Comparison of ENCODE assay signal across 16 mouse cellular contexts in genomic region chr19:46399886-46400285, GRCm38 (mm10). TPM values are rescaled to one million over a fixed set of nuclear protein-coding genes. Genes with fewer than 3 reads are reported as not detected.
DNase-seq lines count a peak whose midpoint lies in the region; ATAC-seq and TF ChIP-seq lines count a peak whose summit lies in the region.
"Had no signal": no experiment of that assay in that cellular context is flagged by ENCODE, and none has a peak within 500 bp of the region (broad histone marks: within the 10 kb centered on the region; RNA-seq: fewer than 3 reads in every experiment).

No protein-coding gene starts in this region.

- no peak for TF ChIP-seq CTCF in kidney, postnatal 0 days (IDR thresholded peaks at IDR 0.05; ENCODE audit: low read depth)
- no peak for TF ChIP-seq CTCF in lung, postnatal 0 days (IDR thresholded peaks at IDR 0.05)
- TF ChIP-seq CTCF in left cerebral cortex, adult 2 months (IDR thresholded peaks at IDR 0.05) = no peak

- H3K27me3 ChIP-seq in embryonic facial prominence, embryonic 15.5 days = no peaks in the 10 kb centered on the region
- no peaks in the 10 kb centered on the region for H3K27me3 ChIP-seq in kidney, postnatal 0 days (ENCODE audit: insufficient read depth, low read length)
- H3K27me3 ChIP-seq in lung, postnatal 0 days (replicated peaks; ENCODE audit: insufficient read depth, low read length) = no peaks in the 10 kb centered on the region
- H3K27me3 ChIP-seq: forebrain, embryonic 12.5 days; liver, embryonic 12.5 days; midbrain, embryonic 15.5 days had no signal

- ATAC-seq in embryonic facial prominence, embryonic 15.5 days (ENCODE audit: insufficient number of reproducible peaks, low FRiP score, low TSS enrichment, low read depth) = no peak
- no peak for ATAC-seq in kidney, postnatal 0 days (replicated peaks; ENCODE audit: low FRiP score, low read depth)
- no peak for ATAC-seq in lung, postnatal 0 days
- ATAC-seq: inflammation-experienced regulatory T-cells, adult 6 months; liver, embryonic 12.5 days; midbrain, embryonic 15.5 days had no signal

- 0 out of 2 replicates have a peak overlapping the region, but pooled peaks have one; percentile 39 for H3K27ac ChIP-seq in embryonic facial prominence, embryonic 15.5 days (replicated peaks)
- H3K27ac ChIP-seq in kidney, postnatal 0 days = no peak overlapping the region
- H3K27ac ChIP-seq in lung, postnatal 0 days (ENCODE audit: low read length) = no peak overlapping the region
- H3K27ac ChIP-seq in left cerebral cortex, adult 2 months = no peak overlapping the region
- H3K27ac ChIP-seq: forebrain, embryonic 12.5 days; layer of hippocampus, adult 2 months; liver, embryonic 12.5 days; macrophage; midbrain, embryonic 15.5 days had no signal

- no peak overlapping the region for H3K4me2 ChIP-seq in embryonic facial prominence, embryonic 15.5 days (replicated peaks)
- H3K4me2 ChIP-seq in kidney, postnatal 0 days (ENCODE audit: low read length) = 0 out of 2 replicates have a peak overlapping the region, but pooled peaks have one; percentile 82
- no peak overlapping the region for H3K4me2 ChIP-seq in lung, postnatal 0 days (replicated peaks; ENCODE audit: low read depth, low read length)
- H3K4me2 ChIP-seq: forebrain, embryonic 12.5 days; liver, embryonic 12.5 days; midbrain, embryonic 15.5 days had no signal

- intact Hi-C loops in left cerebral cortex, adult 2 months (cut with DNase I) = loop anchor here (1.0 to 5.0 kb wide), 2 partner anchors 44 to 127 kb away; no protein-coding TSS in a partner anchor

- H3K4me1 ChIP-seq in embryonic facial prominence, embryonic 15.5 days = peaks cover 37% of the 10 kb centered on the region
- H3K4me1 ChIP-seq in kidney, postnatal 0 days (replicated peaks; ENCODE audit: insufficient read depth, low read length) = peaks cover 29% of the 10 kb centered on the region
- H3K4me1 ChIP-seq in lung, postnatal 0 days (ENCODE audit: insufficient read depth, low read depth, low read length) = peaks cover 13% of the 10 kb centered on the region

- 64% methylated on average over 7 of the region's 7 CpGs for WGBS in embryonic facial prominence, embryonic 15.5 days
- WGBS in kidney, postnatal 0 days = 50% methylated on average over 7 of the region's 7 CpGs
- WGBS in lung, postnatal 0 days = 57% methylated on average over 7 of the region's 7 CpGs

- TF ChIP-seq EP300 in lung, postnatal 0 days (IDR thresholded peaks at IDR 0.05) = 0 out of 2 replicates have a peak, but pooled peaks have one; percentile 10

- no peak overlapping the region for H3K4me3 ChIP-seq in embryonic facial prominence, embryonic 15.5 days (replicated peaks)
- H3K4me3 ChIP-seq in kidney, postnatal 0 days (replicated peaks; ENCODE audit: low read depth, low read length) = no peak overlapping the region
- H3K4me3 ChIP-seq in lung, postnatal 0 days (ENCODE audit: low read depth, low read length) = no peak overlapping the region
- H3K4me3 ChIP-seq in left cerebral cortex, adult 2 months = no peak overlapping the region
- H3K4me3 ChIP-seq: forebrain, embryonic 12.5 days; layer of hippocampus, adult 2 months; liver, embryonic 12.5 days; midbrain, embryonic 15.5 days had no signal

- peak; percentile 47 for DNase-seq in kidney, adult 11 months
- DNase-seq in kidney, adult 18-20 months = no peak
- no peak for DNase-seq in kidney, postnatal 0 days (ENCODE audit: low spot score)
- peak; percentile 61 for DNase-seq in lung, postnatal 0 days (ENCODE audit: low spot score)
- DNase-seq in left cerebral cortex, adult 2 months (ENCODE audit: extremely low spot score in 1 of 2, low spot score in 2 of 2) = no peak
- DNase-seq in right cerebral cortex, postnatal 36 days (ENCODE audit: low spot score in 2 of 2) = no peak
- DNase-seq: right cerebral cortex, postnatal 4 days; thymus, adult 18-20 months had no signal

- H3K9ac ChIP-seq in embryonic facial prominence, embryonic 15.5 days = no peak overlapping the region
- H3K9ac ChIP-seq in kidney, postnatal 0 days (ENCODE audit: low read depth, low read length) = 0 out of 2 replicates have a peak overlapping the region, but pooled peaks have one; percentile 32
- no peak overlapping the region for H3K9ac ChIP-seq in lung, postnatal 0 days (replicated peaks; ENCODE audit: low read depth)
- H3K9ac ChIP-seq: liver, embryonic 12.5 days; midbrain, embryonic 15.5 days had no signal

- peaks cover 20% of the 10 kb centered on the region for H3K36me3 ChIP-seq in embryonic facial prominence, embryonic 15.5 days
- H3K36me3 ChIP-seq in kidney, postnatal 0 days (ENCODE audit: insufficient read depth, low read length) = peaks cover 9% of the 10 kb centered on the region
- H3K36me3 ChIP-seq in lung, postnatal 0 days (ENCODE audit: insufficient read depth, low read length) = peaks cover 10% of the 10 kb centered on the region; the same call in 1 of the 2 replicates

- no peaks in the 10 kb centered on the region for H3K9me3 ChIP-seq in embryonic facial prominence, embryonic 15.5 days (replicated peaks)
- H3K9me3 ChIP-seq in kidney, postnatal 0 days (replicated peaks; ENCODE audit: low read length) = no peaks in the 10 kb centered on the region
- no peaks in the 10 kb centered on the region for H3K9me3 ChIP-seq in lung, postnatal 0 days (ENCODE audit: low read length)
- H3K9me3 ChIP-seq: forebrain, embryonic 12.5 days; G1E; liver, embryonic 12.5 days; midbrain, embryonic 15.5 days had no signal

RNA-seq across cellular contexts. Expression of gene Sufu, which starts 3.2 kb away (rescaled TPM):
- 36.0 and 38.4 TPM in 2 replicates for polyA plus RNA-seq in embryonic facial prominence, embryonic 15.5 days (2015; fragmentation: Nextera tagmentation; extraction: Ambion mirVana)
- 30.6 and 33.0 TPM in 2 replicates for polyA plus RNA-seq in kidney, postnatal 0 days (2015; fragmentation: Nextera tagmentation; extraction: Ambion mirVana)
- polyA plus RNA-seq in lung, postnatal 0 days (2015; fragmentation: Nextera tagmentation; extraction: Ambion mirVana) = 13.1 and 14.2 TPM in 2 replicates
- total RNA-seq in left cerebral cortex, adult 2 months (2021) = 10 to 100 TPM; 19.4 to 20.1 TPM

RNA-seq across cellular contexts. Expression of gene Actr1a, which starts 4.3 kb away (rescaled TPM):
- 149 and 153 TPM in 2 replicates for polyA plus RNA-seq in embryonic facial prominence, embryonic 15.5 days (2015; fragmentation: Nextera tagmentation; extraction: Ambion mirVana)
- 100.0 and 111 TPM in 2 replicates for polyA plus RNA-seq in kidney, postnatal 0 days (2015; fragmentation: Nextera tagmentation; extraction: Ambion mirVana)
- polyA plus RNA-seq in lung, postnatal 0 days (2015; fragmentation: Nextera tagmentation; extraction: Ambion mirVana) = 98.2 and 104 TPM in 2 replicates
- total RNA-seq in left cerebral cortex, adult 2 months (2021) = 100 to 1,000 TPM; 179 to 197 TPM

RNA-seq across cellular contexts. Expression of gene 2310034G01Rik, which starts 49.8 kb away (rescaled TPM):
- 3.5 and 5.3 TPM in 2 replicates for polyA plus RNA-seq in embryonic facial prominence, embryonic 15.5 days (2015; fragmentation: Nextera tagmentation; extraction: Ambion mirVana)
- 3.5 and 4.0 TPM in 2 replicates for polyA plus RNA-seq in kidney, postnatal 0 days (2015; fragmentation: Nextera tagmentation; extraction: Ambion mirVana)
- 5.0 and 7.1 TPM in 2 replicates for polyA plus RNA-seq in lung, postnatal 0 days (2015; fragmentation: Nextera tagmentation; extraction: Ambion mirVana)
- under 1 TPM; 0.66 to 0.91 TPM for total RNA-seq in left cerebral cortex, adult 2 months (2021)
- total RNA-seq: G1E had no signal
- polyA plus RNA-seq: G1E had no signal

RNA-seq across cellular contexts. Expression of gene Mfsd13a, which starts 59.0 kb away (rescaled TPM):
- polyA plus RNA-seq in embryonic facial prominence, embryonic 15.5 days (2015; fragmentation: Nextera tagmentation; extraction: Ambion mirVana) = 4.3 and 4.4 TPM in 2 replicates
- 12.0 and 14.0 TPM in 2 replicates for polyA plus RNA-seq in kidney, postnatal 0 days (2015; fragmentation: Nextera tagmentation; extraction: Ambion mirVana)
- polyA plus RNA-seq in lung, postnatal 0 days (2015; fragmentation: Nextera tagmentation; extraction: Ambion mirVana) = 6.4 and 6.6 TPM in 2 replicates
- total RNA-seq in left cerebral cortex, adult 2 months (2021) = 10 to 100 TPM; 25.5 to 25.9 TPM
- total RNA-seq: G1E had no signal

Comparison
In these comparisons a context has a peak if more than half of its experiments do, and no peak if none do; other contexts are left out.
1. DNase-seq: peak in kidney, adult 11 months (single experiment) and lung, postnatal 0 days (single experiment); none in kidney, adult 18-20 months (single experiment), kidney, postnatal 0 days (single experiment), left cerebral cortex, adult 2 months (0 of 2) and right cerebral cortex, postnatal 36 days (0 of 2).